Mouse (Mus musculus): Measurements from ENCODE around the gene Amer2.
"Not testable (repeated sequence)": the region's sequence is repeated elsewhere in the genome, so short reads cannot be mapped to it uniquely, and the experiment has no call there.

Amer2 gene

GRCm38 (mm10) chr14:60372821-60373309 is at the start of gene Amer2:
TSS of gene Amer2 (plus strand) at chr14:60373259.
- DNase-seq = peak; percentile 71

- DNase-seq = not testable (repeated sequence)
Observed at GRCm38 (mm10) chr14:60340001-60340400, 33.1 kb upstream of the Amer2 start.

GRCm38 (mm10) chr14:60340570-60340969 is 32.5 kb upstream of the Amer2 start:
- DNase-seq = no peak

- DNase-seq = no peak
Observed at GRCm38 (mm10) chr14:60345326-60345876, 27.7 kb upstream of the Amer2 start.

GRCm38 (mm10) chr14:60358347-60358746 is 14.7 kb upstream of the Amer2 start:
- no peak for DNase-seq

GRCm38 (mm10) chr14:60361380-60362212 is 11.5 kb upstream of the Amer2 start:
- no peak for DNase-seq

- DNase-seq = no peak
Observed at GRCm38 (mm10) chr14:60366729-60367128, 6.3 kb upstream of the Amer2 start.

- no peak for DNase-seq
Observed at GRCm38 (mm10) chr14:60368769-60369666, 4.0 kb upstream of the Amer2 start.

- no peak for DNase-seq
Observed at GRCm38 (mm10) chr14:60369667-60370315, 3.3 kb upstream of the Amer2 start.

- DNase-seq = no peak
Observed at GRCm38 (mm10) chr14:60377107-60377506, 4.0 kb downstream of the Amer2 start.

GRCm38 (mm10) chr14:60377546-60377945 is 4.5 kb downstream of the Amer2 start:
- peak; percentile 79 for DNase-seq

GRCm38 (mm10) chr14:60378057-60378565 is 5.1 kb downstream of the Amer2 start:
- DNase-seq = peak; percentile 89

- peak; percentile 72 for DNase-seq
Observed at GRCm38 (mm10) chr14:60378566-60379322, 5.7 kb downstream of the Amer2 start.

- peak; percentile 63 for DNase-seq
Observed at GRCm38 (mm10) chr14:60379323-60379957, 6.4 kb downstream of the Amer2 start.

GRCm38 (mm10) chr14:60379958-60380330 is 6.9 kb downstream of the Amer2 start:
- DNase-seq = no peak

- no peak for DNase-seq
Observed at GRCm38 (mm10) chr14:60381671-60382070, 8.6 kb downstream of the Amer2 start.

- no peak for DNase-seq
Observed at GRCm38 (mm10) chr14:60383816-60384215, 10.8 kb downstream of the Amer2 start.

GRCm38 (mm10) chr14:60384269-60384668 is 11.2 kb downstream of the Amer2 start:
- DNase-seq = no peak

GRCm38 (mm10) chr14:60385079-60385643 is 12.1 kb downstream of the Amer2 start:
- DNase-seq = no peak

GRCm38 (mm10) chr14:60386591-60387501 is 13.8 kb downstream of the Amer2 start:
- DNase-seq = no peak
